Mouse (Mus musculus): ENCODE results near the gene Serinc2.

GRCm38 (mm10) chr4:130322567-130322966 lies 43.6 kb upstream of the Serinc2 start:
- TF ChIP-seq USF1 (IDR thresholded peaks at IDR 0.05; ENCODE audit: low read depth, low read length): no peak
- TF ChIP-seq ETS1 (conservative IDR thresholded peaks at IDR 0.05; ENCODE audit: low read depth, low read length): no peak
- no peak for TF ChIP-seq USF2 (conservative IDR thresholded peaks at IDR 0.05; ENCODE audit: low read depth, low read length)
- no peak for TF ChIP-seq CHD1 (IDR thresholded peaks at IDR 0.05; ENCODE audit: low read depth, low read length)
